Mouse (Mus musculus) T-cell, adult 2 months (primary cell): ENCODE measurements at regions not wholly inside any gene's neighbourhood (a gene's known extent, or its start where the extent isn't known, plus 50 kb on each side); places are given as distances from the start of the nearest gene placed in this dataset.

Experiments used
- DNase-seq: peaks from one replicate; pipeline ENCODE4 v3.0.0; 2022; ENCODE audit warnings: low spot score

DNA sequence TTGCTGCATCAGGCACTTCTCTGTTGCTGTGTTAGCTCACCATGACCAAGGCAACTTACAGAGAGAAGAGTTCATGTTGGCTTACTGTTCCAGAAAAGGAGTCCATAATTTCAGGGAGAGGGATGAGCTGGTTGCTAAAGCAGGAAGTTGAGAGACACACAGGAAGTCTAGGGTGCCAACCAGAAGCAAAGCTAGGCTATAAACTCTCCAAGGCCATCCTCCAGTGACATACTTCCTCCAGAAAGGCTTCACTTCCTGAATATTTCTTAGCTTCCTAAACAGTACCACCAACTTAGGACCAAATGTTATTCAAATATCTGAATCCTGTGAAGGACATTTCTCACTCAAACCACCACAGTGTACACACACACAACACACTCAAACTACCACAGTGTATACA is 2010.6 kb downstream of the A830018L16Rik start:
- no peak for DNase-seq

DNA sequence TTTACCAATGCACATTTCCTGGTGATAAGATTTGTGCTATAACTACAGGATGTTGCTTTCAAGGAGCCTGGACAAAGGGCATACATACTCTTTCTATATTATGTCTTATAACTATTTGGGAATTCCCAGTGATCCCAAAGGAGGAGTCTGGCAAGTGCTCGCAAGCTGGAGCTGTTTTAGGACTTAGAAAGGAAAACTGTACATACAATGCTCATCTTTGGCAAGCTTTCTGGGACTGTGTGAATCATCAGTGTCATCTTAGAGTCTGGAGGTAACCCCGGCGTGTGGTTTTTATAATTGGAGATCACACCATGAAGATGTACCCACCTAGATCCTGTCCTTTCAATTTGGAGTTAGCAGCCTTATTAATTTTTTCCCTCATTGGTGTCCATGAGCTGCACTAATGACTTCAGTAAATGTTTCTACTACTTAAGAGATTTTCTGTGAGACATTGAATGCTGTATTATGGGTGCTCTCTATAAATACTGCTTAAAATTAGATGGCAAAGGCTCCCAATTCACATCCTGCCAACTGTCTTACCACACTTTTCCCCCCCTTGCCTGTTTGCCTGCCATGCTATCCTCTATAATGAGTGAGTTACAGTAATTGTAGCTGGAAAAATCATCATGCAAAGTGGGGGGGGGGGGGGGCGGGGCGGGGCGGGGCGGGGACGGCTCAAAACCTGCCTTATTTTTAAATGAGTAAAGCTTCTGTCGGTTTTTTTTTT is 2011.9 kb downstream of the A830018L16Rik start:
- peak; percentile 3 for DNase-seq

DNA sequence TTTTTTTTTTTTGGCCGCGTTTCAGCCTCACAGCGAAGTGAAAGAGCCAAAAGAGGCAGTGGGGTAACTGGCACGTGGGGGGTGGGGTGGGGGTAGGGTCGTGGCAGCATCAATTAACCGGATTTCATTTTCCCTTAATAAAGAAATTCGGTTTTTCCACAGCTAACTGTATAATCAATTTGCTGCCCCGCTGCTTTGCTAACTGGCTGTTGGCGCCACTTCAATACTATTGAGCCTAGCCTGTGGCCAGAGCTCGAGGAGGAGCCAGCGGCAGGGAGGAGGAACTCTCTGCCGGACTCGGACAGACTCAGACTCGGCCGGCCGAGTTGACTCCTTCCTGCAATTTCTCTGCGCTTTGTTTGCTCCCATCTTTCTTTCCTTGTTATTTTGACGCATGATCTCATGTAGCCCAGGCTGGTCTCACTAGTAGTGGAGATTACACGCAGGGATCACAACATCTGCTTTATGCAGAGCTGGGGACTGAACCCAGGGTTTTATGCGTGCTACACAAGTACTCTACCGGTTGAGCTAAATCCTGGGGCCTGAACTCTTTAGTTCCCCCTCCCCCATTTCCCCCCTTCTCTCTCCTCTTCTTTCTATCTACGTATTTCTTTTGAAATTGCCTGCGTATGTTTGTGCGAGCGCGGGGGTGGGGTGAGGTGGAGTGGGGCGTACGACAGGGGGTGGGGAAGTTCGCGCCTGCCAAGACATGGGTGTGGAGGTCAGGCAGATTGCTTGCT is 2012.6 kb downstream of the A830018L16Rik start:
- DNase-seq: peak; percentile 88

GRCm38 (mm10) chr1:13427068-13427434 is 2013.1 kb downstream of the A830018L16Rik start:
- no peak for DNase-seq

GRCm38 (mm10) chr1:13427501-13428207 is 2013.7 kb downstream of the A830018L16Rik start:
- no peak for DNase-seq

DNA sequence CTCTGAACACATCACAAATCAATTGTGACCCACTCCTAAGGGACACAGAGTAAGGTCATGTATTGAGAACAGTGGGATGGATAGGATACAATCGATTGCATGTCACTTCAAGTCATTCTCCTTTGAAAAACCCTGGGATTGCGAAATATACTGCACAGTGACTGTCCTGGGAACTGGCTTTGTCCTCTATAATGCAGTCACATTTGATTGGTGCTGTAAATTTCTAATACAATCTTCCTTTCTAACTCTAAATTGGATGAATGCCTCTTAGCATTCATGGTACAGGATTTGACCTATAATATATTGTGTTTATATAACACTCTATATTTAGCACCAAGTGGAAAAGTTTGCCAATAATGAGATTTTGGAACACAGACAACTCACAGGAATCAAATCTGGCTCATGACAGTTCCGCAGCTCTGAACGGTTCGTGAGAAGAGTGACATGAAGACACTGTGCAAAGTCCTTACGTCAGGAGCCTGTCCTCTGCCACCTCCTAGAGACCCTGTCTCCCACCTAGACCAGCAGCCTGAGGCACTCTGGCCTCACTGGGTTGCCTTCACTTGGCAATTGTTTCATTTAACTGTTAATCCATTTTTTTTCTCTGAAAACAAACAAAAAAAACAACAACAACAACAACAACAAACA is 2024.0 kb downstream of the A830018L16Rik start:
- no peak for DNase-seq

- DNase-seq: no peak
These were observed 2028.5 kb downstream of the A830018L16Rik start for GRCm38 (mm10) chr1:13442366-13442765.

DNA sequence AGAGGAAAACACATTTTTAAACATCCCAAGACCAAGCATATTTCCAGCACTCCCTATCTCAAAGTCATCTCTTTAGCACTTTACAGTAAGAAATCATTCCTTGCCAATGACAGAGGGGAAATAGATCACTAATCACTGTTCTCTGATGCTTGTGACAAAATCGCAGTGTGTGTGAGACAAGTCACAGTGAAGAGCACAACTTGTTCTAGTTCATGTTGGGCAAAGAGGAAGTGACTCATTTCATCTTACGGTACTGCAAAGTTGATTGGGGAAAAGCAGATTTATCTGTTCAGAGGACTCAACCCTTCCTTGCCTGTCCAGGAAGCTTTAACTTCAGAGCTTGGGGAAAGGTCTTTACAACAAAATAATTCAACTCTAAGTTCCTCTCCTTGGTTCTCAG is 2040.6 kb downstream of the A830018L16Rik start:
- DNase-seq: no peak

- DNase-seq: no peak
These were observed 2041.7 kb downstream of the A830018L16Rik start for GRCm38 (mm10) chr1:13455572-13455971.

GRCm38 (mm10) chr1:13464311-13464710 is 2050.4 kb downstream of the A830018L16Rik start:
- no peak for DNase-seq

DNA sequence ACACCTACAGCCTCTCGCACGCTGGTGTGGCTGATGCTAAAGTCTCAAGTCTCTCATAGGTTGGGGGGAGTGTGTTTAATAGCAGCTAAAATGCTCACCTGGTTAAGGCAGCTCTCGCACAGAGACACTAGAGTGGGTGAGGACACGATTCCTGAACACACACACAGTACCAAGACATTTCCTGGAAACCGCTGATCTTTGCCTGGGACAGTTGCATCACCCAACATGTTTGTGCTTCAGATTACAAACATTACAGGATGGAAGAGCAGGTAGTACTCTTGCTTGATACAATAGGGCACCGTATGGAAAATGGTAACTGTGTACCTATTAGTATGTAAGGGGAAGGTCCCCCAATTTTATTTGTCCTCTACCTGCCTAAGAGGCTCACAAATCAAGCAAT is 2053.3 kb downstream of the A830018L16Rik start:
- DNase-seq: no peak

- no peak for DNase-seq
These were observed 2054.2 kb downstream of the A830018L16Rik start for GRCm38 (mm10) chr1:13467886-13468630.

DNA sequence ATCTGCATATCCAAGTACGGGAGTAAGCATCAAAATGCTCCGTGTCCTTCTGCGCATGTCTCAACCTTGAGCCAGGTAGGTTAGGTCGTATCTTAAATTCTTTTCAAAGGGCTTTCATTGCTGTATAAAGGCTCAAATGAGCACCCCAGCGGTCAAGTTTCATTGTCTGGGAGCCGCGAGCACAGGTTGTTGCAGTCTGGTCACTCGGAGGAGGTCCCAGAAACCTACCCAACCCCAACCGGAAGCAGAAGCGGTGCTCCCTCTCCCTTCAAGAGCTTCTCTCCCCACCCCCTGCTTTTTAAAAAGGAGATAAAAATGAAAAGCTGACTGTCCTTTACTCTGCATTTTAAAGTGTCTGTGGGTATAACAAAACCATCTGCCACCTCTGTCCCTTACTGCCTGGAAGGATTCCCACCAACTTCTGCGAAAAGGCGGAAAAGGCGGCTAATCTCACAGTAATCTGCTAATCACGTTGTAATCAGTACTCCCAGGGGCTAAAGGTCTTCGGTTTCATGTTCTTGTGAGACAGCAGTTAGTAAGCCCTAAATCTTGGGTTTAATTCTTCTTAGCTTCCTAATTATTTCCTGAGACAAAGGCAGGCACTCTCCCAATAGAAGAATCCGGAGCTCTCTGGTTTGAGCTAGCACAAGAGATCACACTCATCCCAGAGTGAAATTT is 2081.0 kb downstream of the A830018L16Rik start:
- DNase-seq: peak; percentile 7

GRCm38 (mm10) chr1:13496386-13496785 is 2082.5 kb downstream of the A830018L16Rik start:
- DNase-seq: no peak

GRCm38 (mm10) chr1:13500456-13500855 is 2086.6 kb downstream of the A830018L16Rik start:
- peak; percentile 55 for DNase-seq

GRCm38 (mm10) chr1:13501938-13502337 is 2088.0 kb downstream of the A830018L16Rik start:
- DNase-seq: no peak

GRCm38 (mm10) chr1:13513761-13514160 is 2099.9 kb downstream of the A830018L16Rik start:
- DNase-seq: peak; percentile 57
